Mouse (Mus musculus) thymus, postnatal 10 days (tissue): ENCODE measurements around the gene Atp11b.

Experiments
- DNase-seq, 2 experiments: peaks; one replicate each; pipeline ENCODE4 v3.0.0; 2021; ENCODE audit warnings: low spot score in 2 of 2

Gene Atp11b

GRCm38 (mm10) chr3:35753825-35754767, at the start of gene Atp11b:
TSS of gene Atp11b (plus strand) at chr3:35754106.
- DNase-seq: peak; percentile 89 to 91

- no peak for DNase-seq
These were observed 49.6 kb upstream of the Atp11b start for GRCm38 (mm10) chr3:35704328-35704613.

GRCm38 (mm10) chr3:35719531-35720205, 34.2 kb upstream of the Atp11b start:
- DNase-seq: no peak

- peak; percentile 55 for DNase-seq
These were observed 33.1 kb upstream of the Atp11b start for GRCm38 (mm10) chr3:35720801-35721200.

GRCm38 (mm10) chr3:35721818-35722446, 32.0 kb upstream of the Atp11b start:
- DNase-seq: peak; percentile 39 to 51

GRCm38 (mm10) chr3:35722811-35723210, 31.1 kb upstream of the Atp11b start:
- no peak for DNase-seq

GRCm38 (mm10) chr3:35723586-35724322, 30.2 kb upstream of the Atp11b start:
- peak; percentile 44 to 62 for DNase-seq

GRCm38 (mm10) chr3:35725096-35725495, 28.8 kb upstream of the Atp11b start:
- DNase-seq: no peak

- DNase-seq: no peak
These were observed 27.0 kb upstream of the Atp11b start for GRCm38 (mm10) chr3:35726936-35727335.

- no peak for DNase-seq
These were observed 24.4 kb upstream of the Atp11b start for GRCm38 (mm10) chr3:35729490-35729889.

GRCm38 (mm10) chr3:35731981-35732777, 21.7 kb upstream of the Atp11b start:
- no peak for DNase-seq

- DNase-seq: no peak
These were observed 21.1 kb upstream of the Atp11b start for GRCm38 (mm10) chr3:35732778-35733147.

GRCm38 (mm10) chr3:35734509-35734908, 19.4 kb upstream of the Atp11b start:
- DNase-seq: no peak

- no peak for DNase-seq
These were observed 15.8 kb upstream of the Atp11b start for GRCm38 (mm10) chr3:35738071-35738470.

GRCm38 (mm10) chr3:35745010-35745409, 8.9 kb upstream of the Atp11b start:
- DNase-seq: no peak

- DNase-seq: no peak
These were observed 7.0 kb upstream of the Atp11b start for GRCm38 (mm10) chr3:35746840-35747456.

- DNase-seq: peak in 1 of 2 experiments; percentile 17
These were observed 3.6 kb upstream of the Atp11b start for GRCm38 (mm10) chr3:35750286-35750685.

GRCm38 (mm10) chr3:35751724-35752123, 2.2 kb upstream of the Atp11b start:
- DNase-seq: no peak

- DNase-seq: no peak
These were observed 8.8 kb downstream of the Atp11b start for GRCm38 (mm10) chr3:35762735-35763134.
